Mouse (Mus musculus): ENCODE results near the gene Kat8.

DNA sequence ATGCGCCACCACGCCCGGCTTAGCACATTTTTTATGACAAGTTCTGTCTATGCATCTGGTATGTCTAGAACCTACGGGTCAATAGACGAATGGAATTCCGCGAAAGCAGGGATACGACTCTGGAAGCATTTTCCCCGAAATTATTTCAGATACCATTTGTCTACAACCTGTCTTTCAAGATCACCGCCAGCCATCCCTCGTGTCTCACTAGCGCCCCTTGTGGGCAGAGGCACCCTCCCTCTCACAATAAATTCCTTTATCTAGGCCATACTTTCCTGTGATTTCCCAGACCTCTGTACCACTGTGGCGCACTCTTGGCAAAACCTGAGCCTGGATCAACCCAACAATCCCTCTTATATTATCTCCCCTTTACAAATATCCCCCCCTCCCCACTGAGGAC lies 15.9 kb upstream of the Kat8 start:
- TF ChIP-seq POLR2A (IDR thresholded peaks at IDR 0.05; ENCODE audit: borderline replicate concordance, low read depth, low read length) (no peak), CTCF (IDR thresholded peaks at IDR 0.05; ENCODE audit: low read depth, low read length) (peak; percentile 50)

Measured in bone marrow macrophage, adult 2 months (primary cell).